In the genomic region with DNA sequence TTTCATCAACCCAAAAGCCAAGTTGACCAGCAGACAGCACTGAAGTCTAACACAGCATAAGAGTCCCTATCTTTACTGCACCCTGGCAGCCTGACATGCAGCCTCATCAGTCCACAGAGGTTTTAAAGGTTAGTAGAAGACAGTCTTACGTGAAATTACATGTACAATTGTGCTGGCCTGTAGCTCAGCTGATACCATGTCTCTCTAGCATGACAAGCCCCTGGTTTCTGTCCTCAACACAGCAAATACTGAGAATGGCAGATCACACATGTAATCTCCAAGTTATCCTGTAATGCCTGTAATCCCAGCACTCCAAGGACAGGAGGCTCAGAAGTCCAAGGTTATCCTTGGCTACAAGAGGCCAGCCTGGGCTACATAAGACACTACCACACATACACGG, we compare ENCODE assay signal across 10 mouse cellular contexts. TPM values are rescaled to one million over a fixed set of nuclear protein-coding genes. Genes with fewer than 3 reads are reported as not detected.
DNase-seq lines count a peak whose midpoint lies in the region; ATAC-seq and TF ChIP-seq lines count a peak whose summit lies in the region.
"Had no signal": no experiment of that assay in that cellular context is flagged by ENCODE, and none has a peak within 500 bp of the region (broad histone marks: within the 10 kb centered on the region; RNA-seq: fewer than 3 reads in every experiment).

No protein-coding gene starts in this region.

- ATAC-seq in kidney, embryonic 16.5 days (ENCODE audit: low FRiP score, low TSS enrichment): no peak
- ATAC-seq in embryonic facial prominence, embryonic 15.5 days (ENCODE audit: insufficient number of reproducible peaks, low FRiP score, low TSS enrichment, low read depth): no peak
- ATAC-seq in intestine, embryonic 15.5 days: no peak
- no peak for ATAC-seq in midbrain, postnatal 0 days (ENCODE audit: low FRiP score)

- no peak for TF ChIP-seq CTCF in midbrain, postnatal 0 days (IDR thresholded peaks at IDR 0.05)

- no peak overlapping the region for H3K27ac ChIP-seq in kidney, embryonic 16.5 days (ENCODE audit: low read length)
- no peak overlapping the region for H3K27ac ChIP-seq in embryonic facial prominence, embryonic 15.5 days (replicated peaks)
- no peak overlapping the region for H3K27ac ChIP-seq in intestine, embryonic 15.5 days
- H3K27ac ChIP-seq in midbrain, postnatal 0 days (ENCODE audit: low read depth, low read length): no peak overlapping the region

- DNase-seq in kidney, postnatal 14 days: no peak
- no peak for DNase-seq in midbrain, postnatal 0 days (ENCODE audit: low spot score)
- DNase-seq in right cerebral cortex, postnatal 4 days: no peak
- no peak for DNase-seq in adrenal gland, postnatal 36 days
- DNase-seq in gastrocnemius, adult 8-10 months (ENCODE audit: low spot score in 2 of 2): no peak
- DNase-seq: cerebellum, postnatal 10 days had no signal

- H3K4me1 ChIP-seq in kidney, embryonic 16.5 days (ENCODE audit: insufficient read depth, low read length): peaks cover 37% of the 10 kb centered on the region
- H3K4me1 ChIP-seq in embryonic facial prominence, embryonic 15.5 days: peaks cover 59% of the 10 kb centered on the region
- H3K4me1 ChIP-seq in intestine, embryonic 15.5 days (replicated peaks): peaks cover 39% of the 10 kb centered on the region
- peaks cover 6% of the 10 kb centered on the region; the same call in 1 of the 2 replicates for H3K4me1 ChIP-seq in midbrain, postnatal 0 days (ENCODE audit: insufficient read depth, low read length)

- 43% methylated on average over 2 of the region's 2 CpGs for WGBS in kidney, embryonic 16.5 days
- WGBS in embryonic facial prominence, embryonic 15.5 days: 42% methylated on average over 2 of the region's 2 CpGs
- WGBS in intestine, embryonic 15.5 days: 31% methylated on average over 2 of the region's 2 CpGs
- 40% methylated on average over 2 of the region's 2 CpGs for WGBS in midbrain, postnatal 0 days

- peaks cover 14% of the 10 kb centered on the region for H3K27me3 ChIP-seq in kidney, embryonic 16.5 days (ENCODE audit: insufficient read depth, low read length)
- H3K27me3 ChIP-seq in embryonic facial prominence, embryonic 15.5 days: peaks cover 27% of the 10 kb centered on the region
- H3K27me3 ChIP-seq in intestine, embryonic 15.5 days (replicated peaks): peaks cover 11% of the 10 kb centered on the region; the same call in 1 of the 2 replicates
- H3K27me3 ChIP-seq in midbrain, postnatal 0 days (ENCODE audit: insufficient read depth, low read length): 0 out of 2 replicates have a peak, but pooled peaks cover 8% of the 10 kb centered on the region

- H3K4me2 ChIP-seq in kidney, embryonic 16.5 days (replicated peaks; ENCODE audit: low read depth, low read length): peak overlapping the region; percentile 62
- peak overlapping the region; percentile 79 for H3K4me2 ChIP-seq in embryonic facial prominence, embryonic 15.5 days (replicated peaks)
- peak overlapping the region; percentile 77 for H3K4me2 ChIP-seq in intestine, embryonic 15.5 days (replicated peaks)
- H3K4me2 ChIP-seq in midbrain, postnatal 0 days (ENCODE audit: low read depth, low read length, poor library complexity, severe bottlenecking): peak overlapping the region; percentile 98; the same call in 1 of the 2 replicates

- H3K36me3 ChIP-seq in kidney, embryonic 16.5 days (ENCODE audit: insufficient read depth, low read length): no peaks in the 10 kb centered on the region
- H3K36me3 ChIP-seq in embryonic facial prominence, embryonic 15.5 days: no peaks in the 10 kb centered on the region
- H3K36me3 ChIP-seq in intestine, embryonic 15.5 days: no peaks in the 10 kb centered on the region
- H3K36me3 ChIP-seq in midbrain, postnatal 0 days (ENCODE audit: insufficient read depth, low read length): no peaks in the 10 kb centered on the region

- peak overlapping the region; percentile 80 for H3K4me3 ChIP-seq in kidney, embryonic 16.5 days (ENCODE audit: low read length)
- H3K4me3 ChIP-seq in embryonic facial prominence, embryonic 15.5 days (replicated peaks): peak overlapping the region; percentile 90
- peak overlapping the region; percentile 90 for H3K4me3 ChIP-seq in intestine, embryonic 15.5 days (replicated peaks)
- H3K4me3 ChIP-seq in midbrain, postnatal 0 days (ENCODE audit: low read depth, low read length): no peak overlapping the region; the same call in 1 of the 2 replicates

- H3K9me3 ChIP-seq in kidney, embryonic 16.5 days (ENCODE audit: low read length): no peaks in the 10 kb centered on the region
- no peaks in the 10 kb centered on the region for H3K9me3 ChIP-seq in embryonic facial prominence, embryonic 15.5 days (replicated peaks)
- H3K9me3 ChIP-seq in intestine, embryonic 15.5 days: no peaks in the 10 kb centered on the region
- no peaks in the 10 kb centered on the region for H3K9me3 ChIP-seq in midbrain, postnatal 0 days (ENCODE audit: low read length)

- H3K9ac ChIP-seq in kidney, embryonic 16.5 days (replicated peaks; ENCODE audit: low read length): peak overlapping the region; percentile 78
- no peak overlapping the region for H3K9ac ChIP-seq in embryonic facial prominence, embryonic 15.5 days
- H3K9ac ChIP-seq in intestine, embryonic 15.5 days: peak overlapping the region; percentile 79
- no peak overlapping the region for H3K9ac ChIP-seq in midbrain, postnatal 0 days (replicated peaks; ENCODE audit: low read length, poor library complexity, severe bottlenecking)

RNA-seq across cellular contexts. Expression of a gene that starts 1.2 kb away (rescaled TPM):
- polyA plus RNA-seq in kidney, embryonic 16.5 days (2015; fragmentation: Nextera tagmentation; extraction: Ambion mirVana): 143 and 157 TPM in 2 replicates
- polyA plus RNA-seq in embryonic facial prominence, embryonic 15.5 days (2015; fragmentation: Nextera tagmentation; extraction: Ambion mirVana): 110 and 118 TPM in 2 replicates
- 108 and 120 TPM in 2 replicates for polyA plus RNA-seq in intestine, embryonic 15.5 days (2015; fragmentation: Nextera tagmentation; extraction: Ambion mirVana)
- total RNA-seq in midbrain, postnatal 0 days (2014; rRNA removed): 27.0 and 32.9 TPM in 2 replicates
- polyA plus RNA-seq in midbrain, postnatal 0 days (2015; fragmentation: Nextera tagmentation; extraction: Ambion mirVana): 27.2 TPM in 2 replicates
- 1 to 10 TPM; 7.6 to 7.7 TPM for total RNA-seq in adrenal gland, postnatal 36 days (2021)
- 1 to 10 TPM in 2 of 4 experiments, under 1 TPM in 2; 0.31 to 2.4 (median 1.1) TPM for total RNA-seq in gastrocnemius, adult 8-10 months (2022)

RNA-seq across cellular contexts. Expression of a gene that starts 19.9 kb away (rescaled TPM):
- polyA plus RNA-seq in kidney, embryonic 16.5 days (2015; fragmentation: Nextera tagmentation; extraction: Ambion mirVana): 1.7 TPM in 2 replicates
- 4.4 and 4.6 TPM in 2 replicates for polyA plus RNA-seq in embryonic facial prominence, embryonic 15.5 days (2015; fragmentation: Nextera tagmentation; extraction: Ambion mirVana)
- polyA plus RNA-seq in intestine, embryonic 15.5 days (2015; fragmentation: Nextera tagmentation; extraction: Ambion mirVana): 2.2 and 2.4 TPM in 2 replicates
- total RNA-seq in midbrain, postnatal 0 days (2014; rRNA removed): 138 and 150 TPM in 2 replicates
- 37.3 and 42.1 TPM in 2 replicates for polyA plus RNA-seq in midbrain, postnatal 0 days (2015; fragmentation: Nextera tagmentation; extraction: Ambion mirVana)
- total RNA-seq in adrenal gland, postnatal 36 days (2021): under 1 TPM; 0.53 to 0.56 TPM
- total RNA-seq in gastrocnemius, adult 8-10 months (2022): not detected

RNA-seq across cellular contexts. Expression of a gene that starts 49.1 kb away (rescaled TPM):
- 0.10 TPM in 1 of 2 replicates, not detected in the other for polyA plus RNA-seq in kidney, embryonic 16.5 days (2015; fragmentation: Nextera tagmentation; extraction: Ambion mirVana)
- not detected in 2 replicates for polyA plus RNA-seq in embryonic facial prominence, embryonic 15.5 days (2015; fragmentation: Nextera tagmentation; extraction: Ambion mirVana)
- polyA plus RNA-seq in intestine, embryonic 15.5 days (2015; fragmentation: Nextera tagmentation; extraction: Ambion mirVana): not detected in 2 replicates
- total RNA-seq in midbrain, postnatal 0 days (2014; rRNA removed): 1.7 TPM in 1 of 2 replicates, not detected in the other
- polyA plus RNA-seq in midbrain, postnatal 0 days (2015; fragmentation: Nextera tagmentation; extraction: Ambion mirVana): 0.23 and 0.28 TPM in 2 replicates
- total RNA-seq in adrenal gland, postnatal 36 days (2021): not detected
- total RNA-seq in gastrocnemius, adult 8-10 months (2022): not detected
- polyA plus RNA-seq: large intestine, adult 2 months had no signal

RNA-seq across cellular contexts. Expression of a gene that starts 51.6 kb away (rescaled TPM):
- 49.8 and 56.3 TPM in 2 replicates for polyA plus RNA-seq in kidney, embryonic 16.5 days (2015; fragmentation: Nextera tagmentation; extraction: Ambion mirVana)
- 37.4 and 40.1 TPM in 2 replicates for polyA plus RNA-seq in embryonic facial prominence, embryonic 15.5 days (2015; fragmentation: Nextera tagmentation; extraction: Ambion mirVana)
- polyA plus RNA-seq in intestine, embryonic 15.5 days (2015; fragmentation: Nextera tagmentation; extraction: Ambion mirVana): 23.5 and 34.0 TPM in 2 replicates
- total RNA-seq in midbrain, postnatal 0 days (2014; rRNA removed): 83.0 and 93.0 TPM in 2 replicates
- 77.7 and 92.2 TPM in 2 replicates for polyA plus RNA-seq in midbrain, postnatal 0 days (2015; fragmentation: Nextera tagmentation; extraction: Ambion mirVana)
- 10 to 100 TPM; 40.8 to 51.2 TPM for total RNA-seq in adrenal gland, postnatal 36 days (2021)
- 1 to 10 TPM; 4.8 to 9.4 (median 7.2) TPM for total RNA-seq in gastrocnemius, adult 8-10 months (2022)

RNA-seq across cellular contexts. Expression of a gene that starts 55.0 kb away (rescaled TPM):
- polyA plus RNA-seq in kidney, embryonic 16.5 days (2015; fragmentation: Nextera tagmentation; extraction: Ambion mirVana): not detected in 2 replicates
- polyA plus RNA-seq in embryonic facial prominence, embryonic 15.5 days (2015; fragmentation: Nextera tagmentation; extraction: Ambion mirVana): not detected in 2 replicates
- not detected in 2 replicates for polyA plus RNA-seq in intestine, embryonic 15.5 days (2015; fragmentation: Nextera tagmentation; extraction: Ambion mirVana)
- total RNA-seq in midbrain, postnatal 0 days (2014; rRNA removed): not detected in 2 replicates
- polyA plus RNA-seq in midbrain, postnatal 0 days (2015; fragmentation: Nextera tagmentation; extraction: Ambion mirVana): not detected in 2 replicates
- 10 to 100 TPM; 19.6 to 24.6 TPM for total RNA-seq in adrenal gland, postnatal 36 days (2021)
- total RNA-seq in gastrocnemius, adult 8-10 months (2022): 1 to 10 TPM in 1 of 4 experiments, not detected in 3; 1.3 TPM
- polyA plus RNA-seq: large intestine, adult 2 months had no signal

Comparison
In these comparisons a context has a peak if more than half of its experiments do, and no peak if none do; other contexts are left out.
1. H3K9ac ChIP-seq: peak in kidney, embryonic 16.5 days (single experiment) and intestine, embryonic 15.5 days (single experiment); none in embryonic facial prominence, embryonic 15.5 days (single experiment) and midbrain, postnatal 0 days (single experiment).
2. Peak in every context shown above with its lines, with median percentiles within 50 percentile points of each other: H3K4me2 ChIP-seq.